Mouse (Mus musculus): ENCODE data around the gene Olfr616.

DNA sequence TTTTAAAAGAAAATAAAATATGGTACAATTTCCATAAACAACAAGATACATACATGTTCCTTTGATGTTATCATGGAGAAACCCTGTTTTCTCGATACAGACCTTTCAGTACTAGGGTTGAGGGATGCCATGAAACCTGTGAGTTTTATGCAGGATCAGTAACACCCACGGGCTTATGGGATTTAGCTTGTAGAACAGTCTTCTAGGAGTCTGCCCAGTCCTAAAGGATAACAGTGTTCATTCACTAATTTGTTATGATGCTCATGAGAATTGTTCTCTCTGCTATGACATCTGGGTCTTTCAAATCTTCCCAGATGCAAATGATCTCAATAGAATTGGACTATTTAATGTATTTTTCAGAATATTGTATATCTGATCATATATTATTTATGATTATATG is 43.5 kb upstream of the Olfr616 start, which contains the start of gene Olfr620:
- TF ChIP-seq USF1 (IDR thresholded peaks at IDR 0.05; ENCODE audit: low read depth): no peak
- TF ChIP-seq MAX (IDR thresholded peaks at IDR 0.05): no peak
- no peak for TF ChIP-seq CTCF (IDR thresholded peaks at IDR 0.05; ENCODE audit: control insufficient read depth, insufficient read depth, insufficient read length)
- TF ChIP-seq CEBPB (IDR thresholded peaks at IDR 0.05; ENCODE audit: low read depth): no peak
